Mouse (Mus musculus) thymus, postnatal 10 days (tissue): ENCODE data around the gene Plekhm2.
A peak's percentile ranks its signal among the peaks of the same experiment; 100 is the strongest.

Experiments
- DNase-seq, 2 experiments: peaks; one replicate each; pipeline ENCODE4 v3.0.0; 2021; ENCODE audit warnings: low spot score in 2 of 2

The Plekhm2 gene

DNA sequence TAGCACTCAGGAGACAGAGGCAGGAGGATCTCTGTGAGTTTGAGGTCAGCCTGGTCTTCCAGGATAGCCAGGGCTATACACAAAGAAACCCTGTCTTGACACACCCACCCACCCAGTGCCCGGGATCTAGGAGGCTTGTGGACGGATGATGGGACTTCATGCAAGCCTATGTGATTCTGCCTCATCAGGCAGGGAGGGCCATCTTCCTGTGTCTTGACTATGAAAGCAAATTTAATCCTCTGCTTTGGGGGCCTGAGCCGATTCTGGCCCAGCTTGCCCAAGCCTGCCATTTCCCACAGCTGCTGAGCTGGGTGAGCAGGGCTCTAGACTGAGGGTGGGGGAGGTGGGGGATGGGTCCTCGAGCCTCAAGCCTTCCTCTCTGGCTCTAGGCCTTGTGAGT is 60.8 kb downstream of the Plekhm2 start:
- DNase-seq, result no peak

DNA sequence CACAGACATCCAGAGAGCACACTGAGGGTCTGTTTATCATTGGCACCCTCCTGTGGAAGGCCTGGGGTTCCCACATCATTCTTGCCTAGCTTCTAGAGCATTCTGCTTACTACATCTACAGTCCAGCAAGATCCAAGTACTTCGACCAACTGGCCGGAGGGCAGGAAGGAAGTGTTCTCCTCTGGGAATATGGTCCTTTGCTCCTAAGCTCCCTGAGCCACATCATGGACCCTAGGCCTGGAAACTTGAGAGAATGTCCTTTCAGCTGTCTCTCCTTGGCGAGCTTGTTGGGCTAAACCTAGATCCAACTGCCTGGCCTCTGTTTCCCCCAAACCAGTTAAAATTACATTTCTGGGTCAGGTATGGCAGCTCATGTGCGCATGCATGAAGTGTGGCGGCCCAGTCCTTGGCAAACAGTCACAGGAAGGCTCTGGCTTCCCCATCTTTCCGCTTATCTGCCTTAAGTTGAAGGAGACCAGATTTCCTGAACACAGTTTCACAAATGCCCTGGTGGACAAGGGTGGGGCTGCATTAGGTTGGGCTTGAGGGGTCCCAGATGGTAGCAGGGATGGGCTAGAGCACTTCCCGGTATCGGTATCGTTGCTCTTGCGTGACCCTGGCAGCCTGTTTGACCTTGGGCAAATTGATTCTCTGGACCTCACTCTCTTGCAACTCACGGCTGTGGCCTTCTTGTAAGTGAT is 62.0 kb downstream of the Plekhm2 start:
- no peak for DNase-seq

DNA sequence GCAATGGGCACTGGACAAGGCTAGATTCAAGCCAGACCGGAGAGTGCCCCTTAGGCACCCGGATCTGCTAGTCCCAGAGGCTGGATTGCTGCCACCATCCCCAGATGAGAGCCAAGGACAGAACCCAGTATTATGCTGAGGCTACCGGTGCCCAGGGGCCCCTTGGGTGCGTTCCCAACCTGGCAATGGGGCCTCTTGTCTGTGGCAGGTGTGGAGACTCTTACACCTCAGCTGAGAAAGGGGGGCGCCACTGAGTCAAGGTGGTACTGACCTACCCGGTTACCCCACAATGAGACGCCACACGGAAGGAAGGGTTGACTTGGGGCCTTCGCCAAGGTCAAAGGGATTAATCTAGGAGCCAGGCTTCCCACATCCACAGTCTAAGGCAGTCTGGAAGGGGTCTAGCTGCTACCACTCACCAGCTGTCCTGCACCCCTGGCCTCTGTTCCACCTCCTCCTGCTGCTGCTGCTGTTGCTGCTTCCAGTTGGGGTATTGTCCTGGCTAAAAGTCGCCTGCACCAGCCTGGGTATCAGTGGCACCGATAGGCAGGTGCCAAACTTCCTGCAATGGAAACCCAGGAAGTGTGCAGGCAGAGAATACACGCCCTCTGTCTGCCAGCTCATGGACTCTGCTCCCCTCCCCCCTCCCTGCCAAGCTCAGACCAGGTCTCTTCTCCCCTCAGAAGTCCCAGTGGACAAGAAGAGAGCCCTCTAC is 63.4 kb downstream of the Plekhm2 start:
- no peak for DNase-seq

DNA sequence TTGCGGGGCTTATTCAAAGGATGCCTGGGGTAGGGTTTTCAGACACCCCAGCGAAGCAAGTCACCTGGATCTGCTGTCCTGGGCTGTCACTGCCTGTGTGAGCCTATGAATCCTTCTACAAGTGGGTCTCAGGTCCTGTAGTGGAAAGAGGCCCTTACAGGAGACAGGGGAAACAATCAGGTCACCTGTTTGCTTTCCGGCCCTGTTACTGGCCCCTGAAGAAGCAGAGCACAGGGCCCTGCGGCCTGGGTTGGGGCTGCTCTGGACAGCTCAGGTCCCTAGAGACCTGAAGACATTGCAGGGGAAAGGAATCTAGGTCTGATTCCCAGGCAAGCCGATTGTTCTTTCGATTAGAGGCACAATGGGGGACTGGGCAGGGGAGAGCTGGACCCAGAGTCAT is 64.3 kb downstream of the Plekhm2 start:
- DNase-seq, result no peak

DNA sequence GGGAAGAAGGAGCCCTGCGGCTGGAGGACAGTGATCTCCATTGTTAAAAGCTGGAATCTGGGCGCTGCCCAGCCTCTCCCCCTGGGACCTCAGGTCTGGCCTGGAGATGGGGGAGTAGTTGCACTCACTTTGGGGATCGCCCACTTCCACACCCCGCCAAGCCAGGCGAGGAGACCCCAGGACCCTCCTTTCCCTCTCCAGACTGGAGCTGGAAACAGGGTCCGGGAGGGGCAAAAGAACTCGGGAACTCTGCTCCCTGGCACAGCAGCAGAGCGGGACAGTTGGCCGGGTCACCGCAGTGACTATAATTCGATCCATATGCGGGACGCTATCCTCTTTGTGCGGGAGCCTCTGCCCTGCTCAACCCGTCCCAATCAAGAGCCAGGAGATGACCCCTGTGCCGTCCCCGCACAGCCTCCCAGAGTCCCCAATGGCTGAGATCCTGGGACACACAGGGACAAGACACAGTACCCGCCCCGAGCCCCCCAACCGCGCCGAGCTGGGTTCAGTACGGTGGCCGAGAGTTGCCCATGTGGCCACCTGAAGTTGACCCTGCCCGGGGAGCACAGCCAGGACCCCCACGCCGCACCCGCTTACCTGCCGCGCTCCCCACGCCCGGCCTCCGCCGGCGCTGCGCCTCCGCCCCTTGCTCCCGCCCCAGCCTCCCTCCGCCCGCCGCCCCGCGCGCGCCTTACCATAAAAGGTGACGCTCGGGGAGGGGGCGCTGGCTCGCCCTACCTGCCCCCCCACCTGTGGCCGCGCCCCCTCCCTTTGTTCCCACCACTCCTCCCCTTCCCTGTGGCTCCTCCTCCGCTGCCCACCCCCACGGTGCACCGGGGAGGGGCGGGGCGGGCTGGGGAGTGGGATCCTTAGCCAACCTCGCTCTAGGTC is 65.2 kb downstream of the Plekhm2 start:
- DNase-seq, result no peak

DNA sequence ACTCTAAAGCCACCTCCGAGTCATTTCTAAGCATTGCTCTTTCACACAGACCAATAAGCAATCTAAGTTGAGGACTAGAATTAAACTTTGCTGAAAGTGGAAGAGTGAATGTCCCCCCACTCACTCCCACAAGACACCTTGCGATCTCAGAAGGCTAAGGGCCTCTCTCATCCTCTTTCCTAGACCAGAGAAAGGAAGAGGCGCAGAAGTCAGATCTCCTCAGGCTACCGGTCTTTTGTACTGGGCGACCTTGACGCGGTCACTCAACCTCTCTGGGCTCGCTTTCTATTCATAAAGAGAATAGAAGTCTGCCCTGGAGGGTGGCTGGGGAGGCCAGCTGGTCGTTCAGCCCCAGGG is 65.8 kb downstream of the Plekhm2 start:
- DNase-seq, result no peak

DNA sequence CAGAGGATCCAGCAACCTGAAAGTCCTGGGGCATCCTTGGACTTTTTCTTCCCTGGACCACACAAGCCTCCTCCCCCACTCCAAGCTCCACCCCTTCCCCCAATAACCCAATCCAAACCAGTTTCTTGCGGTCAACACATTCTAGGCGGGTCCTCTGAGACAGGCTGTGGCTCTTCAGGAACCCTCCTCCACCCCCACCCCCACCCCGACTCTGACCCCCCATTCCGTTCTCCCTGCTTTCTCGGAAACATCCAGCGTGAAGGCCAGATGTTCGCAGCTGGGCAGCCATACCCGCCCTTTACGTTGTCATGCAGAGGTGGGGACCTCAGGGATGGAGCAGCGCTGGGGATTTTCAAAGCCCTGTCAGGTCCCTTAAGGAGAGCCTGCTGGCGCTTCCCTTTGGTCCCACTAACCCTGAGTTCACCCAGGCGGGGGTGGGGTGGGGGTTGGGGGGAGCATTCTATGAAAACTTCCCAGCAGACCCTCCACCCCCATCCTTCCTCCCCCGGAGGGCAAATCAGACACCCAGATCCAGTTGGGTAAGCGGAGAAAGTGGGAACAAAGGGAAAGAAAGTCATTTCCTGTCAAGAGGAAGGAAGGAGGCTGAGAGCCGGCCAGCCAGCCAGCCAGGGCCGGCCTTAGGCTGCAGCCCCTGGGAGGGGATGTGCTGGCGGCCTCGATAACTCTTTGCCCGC is 66.4 kb downstream of the Plekhm2 start:
- DNase-seq, result no peak

DNA sequence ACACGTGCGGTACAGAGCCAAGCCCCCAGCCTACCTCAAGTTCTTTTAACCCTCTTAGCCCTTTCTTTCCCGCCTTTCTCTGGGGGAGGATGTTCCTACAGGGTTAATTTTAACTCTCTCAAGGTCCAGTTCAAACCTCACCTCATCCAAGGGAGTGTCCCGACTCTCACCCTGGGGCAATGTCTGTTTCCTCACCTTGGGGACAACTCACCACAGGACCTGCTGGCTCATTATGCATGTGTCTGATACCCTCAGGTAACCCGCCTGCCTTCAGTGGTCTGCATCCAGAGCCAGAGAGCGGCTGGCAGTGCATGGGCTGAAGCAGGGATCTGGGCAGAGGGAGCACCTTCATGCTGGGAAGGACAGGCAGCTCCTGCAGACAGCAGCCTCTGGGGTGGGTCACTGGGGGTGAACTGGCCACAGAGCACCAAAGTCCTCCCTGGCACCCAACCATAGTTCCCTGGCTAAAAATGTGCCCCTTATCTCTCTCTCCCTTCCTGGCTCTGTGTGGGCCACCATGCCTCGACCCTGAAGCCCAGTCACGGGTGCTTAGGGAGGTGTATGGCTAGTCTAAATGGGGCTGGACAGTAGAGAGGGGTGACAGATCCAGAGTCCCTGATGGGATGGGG is 67.9 kb downstream of the Plekhm2 start:
- DNase-seq, result no peak

DNA sequence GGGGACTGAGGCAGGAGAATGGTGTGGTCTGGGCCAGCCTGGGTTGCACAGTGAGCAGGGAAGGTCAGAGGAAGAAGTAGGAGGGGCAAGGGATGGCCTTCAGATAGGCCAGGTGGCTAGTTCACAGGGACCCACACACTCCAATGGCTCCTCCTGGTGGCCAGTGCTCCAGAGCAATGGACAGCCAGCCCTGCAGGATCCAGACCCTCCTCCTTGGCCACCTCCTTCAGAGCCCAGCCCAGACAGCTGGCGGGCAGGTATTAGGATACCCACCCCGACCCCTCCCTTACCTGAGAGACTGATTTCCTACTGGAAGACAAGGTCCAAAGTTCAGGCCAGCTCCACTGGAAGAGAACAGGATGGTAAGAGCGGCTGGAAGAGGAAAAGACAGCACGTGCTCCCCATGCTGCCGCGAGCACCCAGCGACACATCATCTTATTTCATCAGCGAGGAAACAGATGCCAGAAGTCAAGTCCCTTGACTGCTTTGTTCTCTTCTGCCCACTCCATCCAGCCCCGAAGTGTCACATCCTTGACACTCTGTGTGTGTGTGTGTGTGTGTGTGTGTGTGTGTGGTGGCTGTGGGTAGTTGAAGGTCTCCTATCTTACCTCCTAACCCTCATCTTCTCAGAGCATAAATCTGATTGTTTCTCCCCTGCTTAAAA is 69.0 kb downstream of the Plekhm2 start:
- DNase-seq, result no peak

DNA sequence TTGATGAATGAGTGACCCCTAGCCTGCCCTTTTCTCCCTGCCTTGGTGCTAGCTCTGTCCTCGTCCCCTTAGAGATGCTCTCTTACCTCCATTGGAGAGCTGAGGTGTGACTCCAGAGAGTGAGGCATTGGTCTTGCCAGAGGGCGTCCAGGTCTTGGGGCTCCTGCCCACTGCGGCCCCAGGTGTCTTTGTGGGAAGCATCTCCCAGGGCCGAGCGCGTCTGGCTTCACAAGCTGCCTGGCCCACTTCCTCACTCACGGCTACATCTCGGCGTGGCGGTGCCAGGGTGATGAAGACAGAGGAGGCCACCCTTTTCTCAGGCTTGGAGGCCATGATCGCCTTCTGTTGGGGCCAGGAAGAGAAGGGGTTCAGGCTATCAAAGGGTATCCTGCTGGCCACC is 69.6 kb downstream of the Plekhm2 start:
- DNase-seq, result no peak

DNA sequence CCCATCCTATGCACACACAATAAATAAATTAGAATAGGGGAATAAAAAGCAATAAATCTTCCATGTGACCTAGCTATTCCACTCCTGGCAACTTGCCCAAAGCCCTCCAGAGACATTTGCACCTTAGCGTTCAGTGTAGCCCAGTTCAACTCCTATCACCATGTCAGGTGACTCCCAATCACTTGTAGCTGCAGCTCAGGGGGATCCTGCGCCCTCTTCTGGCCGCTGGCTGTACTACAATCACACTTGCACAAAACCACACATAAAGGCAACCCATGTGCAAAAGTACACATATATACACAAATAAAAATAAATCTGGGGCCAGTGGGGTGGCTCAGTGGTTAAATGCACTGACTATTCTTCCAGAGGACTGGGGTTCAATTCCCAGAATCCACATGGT is 73.2 kb downstream of the Plekhm2 start:
- DNase-seq, result peak in 1 of 2 experiments; percentile 56

DNA sequence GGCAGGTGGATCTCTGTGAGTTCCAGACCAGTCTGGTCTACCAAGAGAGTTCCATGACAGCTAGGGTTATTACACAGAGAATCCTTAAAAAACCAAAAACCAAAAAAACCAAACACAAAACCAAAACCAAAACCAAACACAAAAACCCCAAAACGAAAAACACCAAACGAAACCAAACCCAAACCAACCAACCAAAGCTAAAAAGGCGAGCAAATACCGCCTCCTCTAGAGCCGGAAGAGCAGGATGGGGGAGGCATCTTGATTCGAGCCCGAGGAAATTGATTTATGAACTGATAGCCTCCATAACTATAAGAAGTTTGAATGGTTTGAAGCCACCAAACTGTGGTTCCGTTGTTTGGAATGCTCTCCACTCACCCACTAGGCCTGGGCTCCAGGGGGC is 80.8 kb downstream of the Plekhm2 start:
- DNase-seq, result no peak

DNA sequence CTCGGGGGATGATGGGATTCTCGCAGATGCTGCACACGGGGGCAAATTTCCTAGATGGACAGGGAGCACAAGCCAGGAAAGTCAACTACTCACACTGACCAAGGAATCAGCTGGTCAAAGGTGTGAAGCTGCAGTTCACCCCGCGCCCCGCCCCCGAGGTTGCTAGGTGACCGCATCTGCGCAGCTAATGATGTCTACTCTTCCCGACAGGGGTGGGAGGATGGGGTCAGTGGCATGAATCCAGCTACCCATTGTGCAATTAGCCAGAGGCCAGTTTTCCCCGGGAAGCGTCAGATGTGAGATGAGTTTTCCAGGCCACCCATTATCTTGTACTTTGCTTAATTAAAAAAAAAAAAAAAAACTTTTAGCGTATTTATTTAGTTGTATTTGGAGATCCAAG is 83.6 kb downstream of the Plekhm2 start:
- no peak for DNase-seq

DNA sequence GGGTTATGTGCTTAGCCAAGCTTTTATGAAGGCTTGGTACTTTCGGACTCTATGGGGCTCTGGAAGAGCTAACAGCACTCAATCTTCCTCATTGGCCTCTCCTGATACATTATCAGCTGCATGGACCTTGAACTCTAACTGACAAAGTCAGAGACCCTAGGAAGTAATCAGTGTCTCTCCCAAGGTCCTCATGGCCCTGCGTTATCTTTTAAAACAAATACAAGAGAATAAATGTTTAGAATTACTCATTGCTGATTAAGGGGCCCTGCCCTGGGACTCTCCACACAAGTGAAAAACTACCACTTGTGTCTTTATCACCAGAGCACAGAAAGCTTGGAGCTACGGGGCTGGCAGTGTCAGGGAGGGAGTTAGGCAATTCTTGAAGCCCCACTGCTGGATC is 85.9 kb downstream of the Plekhm2 start:
- DNase-seq, result no peak

DNA sequence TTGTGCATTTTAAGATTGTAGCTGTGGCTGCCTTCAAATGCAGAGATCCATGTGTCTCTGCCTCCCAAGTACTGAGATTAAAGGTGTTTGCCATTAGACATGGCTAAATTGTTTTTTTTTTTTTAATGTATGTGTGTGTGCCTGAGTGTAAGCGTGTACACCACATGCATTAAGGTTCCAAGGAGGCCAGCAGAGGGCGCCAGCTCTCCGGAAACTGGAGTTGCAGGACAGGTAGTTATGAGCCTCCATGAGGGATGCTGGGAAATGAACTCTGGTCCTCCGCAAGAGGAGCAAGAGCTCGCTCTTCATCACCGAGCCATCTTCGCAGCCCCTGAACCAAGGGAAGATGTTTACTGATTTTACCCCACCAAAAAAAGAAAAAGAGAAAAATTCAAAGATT is 87.8 kb downstream of the Plekhm2 start:
- no peak for DNase-seq

DNA sequence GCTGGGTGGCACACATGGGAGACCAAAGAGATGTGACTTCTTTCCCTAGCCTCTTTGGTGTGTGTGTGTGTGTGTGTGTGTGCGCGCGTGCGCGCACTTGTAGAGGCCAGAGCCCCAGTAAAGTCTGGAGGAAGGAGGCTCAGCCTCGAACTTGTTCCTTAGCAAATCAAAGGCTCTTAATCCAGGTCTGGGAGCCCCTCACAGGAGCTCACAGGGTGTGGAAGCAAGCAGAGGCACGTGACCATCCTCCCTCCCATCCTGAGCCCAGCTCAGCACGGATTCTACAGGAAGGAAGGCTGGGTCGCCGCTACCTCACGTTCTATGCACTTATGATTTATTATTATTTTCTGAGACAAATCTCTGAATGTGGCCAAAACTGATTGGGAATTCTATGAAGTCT is 88.3 kb downstream of the Plekhm2 start:
- DNase-seq, result no peak
